In genomic region chr6:112489910-112490559, GRCm38 (mm10) we compare ENCODE assay signal across 7 mouse cellular contexts. TPM values are rescaled to one million over a fixed set of nuclear protein-coding genes. Genes with fewer than 3 reads are reported as not detected.
DNase-seq lines count a peak whose midpoint lies in the region; ATAC-seq lines count a peak whose summit lies in the region.

TSS of gene Oxtr (minus strand) at chr6:112489943.

- H3K4me1 ChIP-seq in lung, embryonic 15.5 days: peaks cover 27% of the 10 kb centered on the region
- peaks cover 21% of the 10 kb centered on the region for H3K4me1 ChIP-seq in embryonic facial prominence, embryonic 15.5 days
- H3K4me1 ChIP-seq in limb, embryonic 12.5 days (replicated peaks): peaks cover 28% of the 10 kb centered on the region
- peaks cover 23% of the 10 kb centered on the region for H3K4me1 ChIP-seq in stomach, embryonic 15.5 days

- H3K4me2 ChIP-seq in lung, embryonic 15.5 days: peak within 1 kb of the TSS; percentile 70
- peak within 1 kb of the TSS; percentile 81 for H3K4me2 ChIP-seq in embryonic facial prominence, embryonic 15.5 days (replicated peaks)
- peak within 1 kb of the TSS; percentile 69 for H3K4me2 ChIP-seq in limb, embryonic 12.5 days
- peak within 1 kb of the TSS; percentile 94 for H3K4me2 ChIP-seq in stomach, embryonic 15.5 days

- H3K27me3 ChIP-seq in lung, embryonic 15.5 days: peaks cover 48% of the 10 kb centered on the region
- peaks cover 51% of the 10 kb centered on the region for H3K27me3 ChIP-seq in embryonic facial prominence, embryonic 15.5 days
- peaks cover 76% of the 10 kb centered on the region for H3K27me3 ChIP-seq in limb, embryonic 12.5 days
- peaks cover 41% of the 10 kb centered on the region for H3K27me3 ChIP-seq in stomach, embryonic 15.5 days (replicated peaks)

- no peak for DNase-seq in lung, postnatal 25 days (ENCODE audit: low spot score)
- DNase-seq in right cerebral cortex, adult 2 months (ENCODE audit: low spot score in 2 of 2): no peak
- no peak for DNase-seq in cerebellum, postnatal 4 days (ENCODE audit: low spot score in 2 of 2)

- no peak; the same call in 1 of the 2 replicates for ATAC-seq in lung, embryonic 15.5 days (ENCODE audit: borderline replicate concordance, extremely low read depth, low FRiP score, low TSS enrichment)
- ATAC-seq in embryonic facial prominence, embryonic 15.5 days (ENCODE audit: insufficient number of reproducible peaks, low FRiP score, low TSS enrichment, low read depth): no peak
- peak; percentile 30; the same call in 1 of the 2 replicates for ATAC-seq in limb, embryonic 12.5 days (ENCODE audit: insufficient number of reproducible peaks, insufficient read depth, low FRiP score, low TSS enrichment, low read depth)
- no peak for ATAC-seq in stomach, embryonic 15.5 days (ENCODE audit: insufficient read depth, low FRiP score, low read depth)

- WGBS in lung, embryonic 15.5 days: 6% methylated on average over 24 of the region's 24 CpGs
- WGBS in embryonic facial prominence, embryonic 15.5 days: 9% methylated on average over 24 of the region's 24 CpGs
- WGBS in limb, embryonic 12.5 days: 7% methylated on average over 24 of the region's 24 CpGs
- WGBS in stomach, embryonic 15.5 days: 7% methylated on average over 24 of the region's 24 CpGs

- H3K9ac ChIP-seq in lung, embryonic 15.5 days: no peak within 1 kb of the TSS
- no peak within 1 kb of the TSS for H3K9ac ChIP-seq in embryonic facial prominence, embryonic 15.5 days
- H3K9ac ChIP-seq in limb, embryonic 12.5 days (replicated peaks): peak within 1 kb of the TSS; percentile 51
- H3K9ac ChIP-seq in stomach, embryonic 15.5 days: no peak within 1 kb of the TSS

- H3K36me3 ChIP-seq in lung, embryonic 15.5 days: no peaks in the 10 kb centered on the region
- H3K36me3 ChIP-seq in embryonic facial prominence, embryonic 15.5 days: no peaks in the 10 kb centered on the region
- no peaks in the 10 kb centered on the region for H3K36me3 ChIP-seq in limb, embryonic 12.5 days
- no peaks in the 10 kb centered on the region for H3K36me3 ChIP-seq in stomach, embryonic 15.5 days

- H3K27ac ChIP-seq in lung, embryonic 15.5 days: no peak within 1 kb of the TSS
- H3K27ac ChIP-seq in embryonic facial prominence, embryonic 15.5 days (replicated peaks): no peak within 1 kb of the TSS
- H3K27ac ChIP-seq in limb, embryonic 12.5 days: no peak within 1 kb of the TSS
- no peak within 1 kb of the TSS for H3K27ac ChIP-seq in stomach, embryonic 15.5 days

- peak within 1 kb of the TSS; percentile 40 for H3K4me3 ChIP-seq in lung, embryonic 15.5 days
- peak within 1 kb of the TSS; percentile 42 for H3K4me3 ChIP-seq in embryonic facial prominence, embryonic 15.5 days (replicated peaks)
- H3K4me3 ChIP-seq in limb, embryonic 12.5 days (replicated peaks): peak within 1 kb of the TSS; percentile 39
- H3K4me3 ChIP-seq in stomach, embryonic 15.5 days (replicated peaks): peak within 1 kb of the TSS; percentile 43

- H3K9me3 ChIP-seq in lung, embryonic 15.5 days: no peaks in the 10 kb centered on the region
- H3K9me3 ChIP-seq in embryonic facial prominence, embryonic 15.5 days (replicated peaks): no peaks in the 10 kb centered on the region
- H3K9me3 ChIP-seq in limb, embryonic 12.5 days: no peaks in the 10 kb centered on the region
- no peaks in the 10 kb centered on the region for H3K9me3 ChIP-seq in stomach, embryonic 15.5 days

RNA-seq across cellular contexts. Expression of gene Oxtr, which starts in this region (rescaled TPM):
- polyA plus RNA-seq in lung, embryonic 15.5 days (2015; fragmentation: Nextera tagmentation; extraction: Ambion mirVana): 0.12 and 0.20 TPM in 2 replicates
- polyA plus RNA-seq in embryonic facial prominence, embryonic 15.5 days (2015; fragmentation: Nextera tagmentation; extraction: Ambion mirVana): 0.73 and 0.85 TPM in 2 replicates
- 0.21 and 0.40 TPM in 2 replicates for polyA plus RNA-seq in limb, embryonic 12.5 days (2016; fragmentation: Nextera tagmentation; extraction: Ambion mirVana)
- polyA plus RNA-seq in stomach, embryonic 15.5 days (2015; fragmentation: Nextera tagmentation; extraction: Ambion mirVana): 0.12 and 0.26 TPM in 2 replicates

Comparison
In these comparisons a context has a peak if more than half of its experiments do, and no peak if none do; other contexts are left out.
1. Peak in ATAC-seq, H3K4me3 ChIP-seq, H3K9ac ChIP-seq and H3K4me2 ChIP-seq in limb, embryonic 12.5 days; RNA of the gene not detected or under 1 TPM.